Mouse (Mus musculus): ENCODE data around the gene Ccdc177. TPM values are rescaled to one million over a fixed set of nuclear protein-coding genes. Genes with fewer than 3 reads are reported as not detected.

Gene Ccdc177
- total RNA-seq, 2 experiments from 2014 or later, result not detected

- DNase-seq (ENCODE audit: low spot score in 2 of 2), result no peak
Observed at GRCm38 (mm10) chr12:80737283-80737600, 23.2 kb downstream of the Ccdc177 start.

- DNase-seq (ENCODE audit: low spot score in 2 of 2), result no peak
Observed at GRCm38 (mm10) chr12:80736464-80737282, 23.8 kb downstream of the Ccdc177 start.

- no peak for DNase-seq (ENCODE audit: low spot score in 2 of 2)
Observed at GRCm38 (mm10) chr12:80734526-80735470, 25.7 kb downstream of the Ccdc177 start.

GRCm38 (mm10) chr12:80730567-80730966, 29.9 kb downstream of the Ccdc177 start:
- peak in 1 of 2 experiments; percentile 3 for DNase-seq (ENCODE audit: low spot score in 2 of 2)

- DNase-seq (ENCODE audit: low spot score in 2 of 2), result no peak
Observed at GRCm38 (mm10) chr12:80729758-80730530, 30.5 kb downstream of the Ccdc177 start.

- DNase-seq (ENCODE audit: low spot score in 2 of 2), result no peak
Observed at GRCm38 (mm10) chr12:80728814-80729213, 31.7 kb downstream of the Ccdc177 start.

GRCm38 (mm10) chr12:80728207-80728606, 32.3 kb downstream of the Ccdc177 start:
- DNase-seq (ENCODE audit: low spot score in 2 of 2), result no peak

- peak; percentile 80 to 86 for DNase-seq (ENCODE audit: low spot score in 2 of 2)
Observed at GRCm38 (mm10) chr12:80724853-80725559, 35.5 kb downstream of the Ccdc177 start.

GRCm38 (mm10) chr12:80721458-80721857, 39.0 kb downstream of the Ccdc177 start:
- no peak for DNase-seq (ENCODE audit: low spot score in 2 of 2)

GRCm38 (mm10) chr12:80720507-80720906, 40.0 kb downstream of the Ccdc177 start:
- DNase-seq (ENCODE audit: low spot score in 2 of 2), result no peak

- no peak for DNase-seq (ENCODE audit: low spot score in 2 of 2)
Observed at GRCm38 (mm10) chr12:80719141-80719540, 41.3 kb downstream of the Ccdc177 start.

GRCm38 (mm10) chr12:80715915-80716314, 44.6 kb downstream of the Ccdc177 start:
- no peak for DNase-seq (ENCODE audit: low spot score in 2 of 2)

GRCm38 (mm10) chr12:80706915-80707604, 53.4 kb downstream of the Ccdc177 start:
- DNase-seq (ENCODE audit: low spot score in 2 of 2), result no peak

GRCm38 (mm10) chr12:80706208-80706914, 54.1 kb downstream of the Ccdc177 start:
- DNase-seq (ENCODE audit: low spot score in 2 of 2), result no peak

Other genes starting within 250 kb of the Ccdc177 start
- 10 to 100 TPM in 1 of 2 experiments, 1 to 10 TPM in 1; 8.9 to 10.3 TPM for gene Galnt16, start 242.4 kb downstream of the Ccdc177 start, total RNA-seq (2021)
- gene Slc39a9, start 116.8 kb downstream of the Ccdc177 start, total RNA-seq (2021), result 10 to 100 TPM; 39.8 to 50.0 TPM
- 10 to 100 TPM; 41.4 to 54.2 TPM for gene Erh, start 116.3 kb downstream of the Ccdc177 start, total RNA-seq (2021)
- not detected for gene Plekhd1, start 68.1 kb downstream of the Ccdc177 start, total RNA-seq (2021)
- gene Susd6, start 29.8 kb upstream of the Ccdc177 start, total RNA-seq (2021), result 10 to 100 TPM; 48.2 to 56.2 TPM
- 100 to 1,000 TPM; 245 to 319 TPM for gene Srsf5, start 184.8 kb upstream of the Ccdc177 start, total RNA-seq (2021)
- gene Slc10a1, start 208.0 kb upstream of the Ccdc177 start, total RNA-seq (2021), result not detected